Comparison of ENCODE assay signal across 8 mouse cellular contexts in the genomic region with DNA sequence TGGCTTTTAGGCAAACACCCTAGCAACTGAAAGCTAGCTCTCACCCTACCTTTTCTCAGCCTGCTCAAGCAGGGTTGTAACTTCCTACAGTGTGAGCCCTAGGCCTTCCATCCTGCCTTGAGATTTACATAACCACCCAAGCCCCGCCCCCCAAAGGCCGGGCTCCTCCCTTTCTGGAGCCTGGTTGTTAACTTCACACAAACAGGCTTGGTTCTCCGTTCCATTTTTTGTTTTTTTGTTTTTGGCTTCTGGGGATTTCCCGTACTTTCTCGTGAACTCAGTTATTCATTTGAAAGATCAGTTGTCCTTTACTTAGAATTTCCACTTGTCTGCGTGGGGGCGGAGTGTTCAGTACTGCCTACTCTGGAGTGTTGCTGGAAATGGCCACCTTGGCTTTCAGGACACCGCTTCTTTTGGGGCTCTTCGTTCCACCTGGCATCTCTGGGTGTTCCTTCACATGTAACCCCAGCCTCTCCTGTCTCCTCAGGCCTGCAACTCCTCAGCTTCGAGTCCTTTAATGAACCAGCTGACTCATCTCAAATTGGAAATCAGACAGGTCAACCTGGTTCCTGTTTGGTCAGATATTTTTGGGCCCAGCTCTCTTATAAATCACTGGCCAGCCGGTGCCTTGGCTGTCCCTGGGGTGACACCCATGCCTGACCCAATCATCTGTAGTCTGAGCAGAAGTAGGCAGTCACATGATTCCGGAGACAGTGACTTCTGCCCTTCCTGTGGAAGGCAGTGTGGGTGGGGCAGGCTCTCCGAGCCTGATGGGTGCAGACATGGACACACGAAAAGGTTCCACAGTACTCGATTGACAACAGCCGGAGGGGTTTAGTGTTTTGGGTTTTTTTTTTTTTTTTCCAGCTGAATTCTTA. TPM values are rescaled to one million over a fixed set of nuclear protein-coding genes. Genes with fewer than 3 reads are reported as not detected.
DNase-seq lines count a peak whose midpoint lies in the region; ATAC-seq lines count a peak whose summit lies in the region.

No protein-coding gene starts in this region.

- H3K27me3 ChIP-seq in heart, embryonic 16.5 days (ENCODE audit: control insufficient read depth, insufficient read depth, low read length) = no peaks in the 10 kb centered on the region

- H3K9me3 ChIP-seq in heart, embryonic 16.5 days (replicated peaks; ENCODE audit: control insufficient read depth, low read length) = no peaks in the 10 kb centered on the region

- no peak; the same call in 1 of the 2 replicates for ATAC-seq in heart, embryonic 16.5 days (replicated peaks; ENCODE audit: extremely low read depth, insufficient read depth, low FRiP score)

- H3K27ac ChIP-seq in heart, embryonic 16.5 days (ENCODE audit: low read length) = peak overlapping the region; percentile 20; the same call in 1 of the 2 replicates

- no peak overlapping the region for H3K4me2 ChIP-seq in heart, embryonic 16.5 days (ENCODE audit: low read depth, low read length)

- DNase-seq in left cerebral cortex, postnatal 25 days (ENCODE audit: low spot score in 2 of 2) = peak; percentile 20 to 27
- DNase-seq in left cerebral cortex, postnatal 4 days = no peak
- DNase-seq in c-Kit-negative CD71-positive TER-119-positive erythroid progenitor cells, embryonic 14.5 days (ENCODE audit: low read depth, low spot score) = peak; percentile 30
- DNase-seq in liver = peak; percentile 83
- DNase-seq in ovary, postnatal 14 days (ENCODE audit: low spot score) = peak; percentile 38
- peak; percentile 73 for DNase-seq in yolk sac, embryonic 10.5 days (ENCODE audit: low spot score)
- DNase-seq in frontal cortex, postnatal 25 days (ENCODE audit: low spot score in 2 of 2) = no peak

- no peak overlapping the region for H3K4me3 ChIP-seq in heart, embryonic 16.5 days (ENCODE audit: low read length)

- peaks cover 5% of the 10 kb centered on the region for H3K4me1 ChIP-seq in heart, embryonic 16.5 days (ENCODE audit: control insufficient read depth, insufficient read depth, low read length)

- WGBS in heart, embryonic 16.5 days = 50% methylated on average over 16 of the region's 16 CpGs

- no peaks in the 10 kb centered on the region for H3K36me3 ChIP-seq in heart, embryonic 16.5 days (ENCODE audit: control insufficient read depth, insufficient read depth)

- no peak overlapping the region for H3K9ac ChIP-seq in heart, embryonic 16.5 days (ENCODE audit: low read length)

- intact Hi-C loops in left cerebral cortex, postnatal 25 days (cut with DNase I) = no loop called here
- intact Hi-C loops in left cerebral cortex, postnatal 4 days (cut with DNase I) = no loop called here

RNA-seq across cellular contexts. Expression of a gene that starts 9.7 kb away (rescaled TPM):
- 10 to 100 TPM; 34.9 to 37.9 TPM for total RNA-seq in left cerebral cortex, postnatal 25 days (2021)
- total RNA-seq in left cerebral cortex, postnatal 4 days (2021) = 10 to 100 TPM; 36.0 to 41.3 TPM
- polyA plus RNA-seq in heart, embryonic 16.5 days (2015; fragmentation: Nextera tagmentation; extraction: Ambion mirVana) = 9.5 and 9.9 TPM in 2 replicates

Comparison
In these comparisons a context has a peak if more than half of its experiments do, and no peak if none do; other contexts are left out.
1. DNase-seq: peak in left cerebral cortex, postnatal 25 days (2 of 2), c-Kit-negative CD71-positive TER-119-positive erythroid progenitor cells, embryonic 14.5 days (single experiment), liver (single experiment), ovary, postnatal 14 days (single experiment) and yolk sac, embryonic 10.5 days (single experiment); none in left cerebral cortex, postnatal 4 days (single experiment) and frontal cortex, postnatal 25 days (0 of 2).